Mouse (Mus musculus): ENCODE measurements around the gene 2010300C02Rik. TPM values are rescaled to one million over a fixed set of nuclear protein-coding genes. Genes with fewer than 3 reads are reported as not detected.

The 2010300C02Rik gene
- total RNA-seq (2021) = under 1 TPM; 0.94 to 0.98 TPM

GRCm38 (mm10) chr1:37719761-37720640 is at the start of gene 2010300C02Rik:
Gene 2010300C02Rik, minus strand, starts transcription at chr1:37720085.
- DNase-seq = peak; percentile 37 to 45
- intact Hi-C loops (cut with DNase I) = no loop called here

- no peak for DNase-seq
Observed at GRCm38 (mm10) chr1:37759407-37759806, 39.5 kb upstream of the 2010300C02Rik start.

GRCm38 (mm10) chr1:37744650-37745259 is 24.9 kb upstream of the 2010300C02Rik start:
- intact Hi-C loops (cut with DNase I) = no loop called here
- DNase-seq = no peak

More at GRCm38 (mm10) chr1:37759407-37759806, 39.5 kb upstream of the 2010300C02Rik start:
- intact Hi-C loops (cut with DNase I) = loop anchor here (5.0 kb wide), 1 partner anchor 82 kb away; no protein-coding TSS in a partner anchor

GRCm38 (mm10) chr1:37742602-37743270 is 22.9 kb upstream of the 2010300C02Rik start:
- no peak for DNase-seq
- intact Hi-C loops (cut with DNase I) = no loop called here

- DNase-seq = no peak
- intact Hi-C loops (cut with DNase I) = no loop called here
Observed at GRCm38 (mm10) chr1:37742126-37742525, 22.2 kb upstream of the 2010300C02Rik start.

- DNase-seq = no peak
- intact Hi-C loops (cut with DNase I) = no loop called here
Observed at GRCm38 (mm10) chr1:37740161-37740802, 20.4 kb upstream of the 2010300C02Rik start.

- no peak for DNase-seq
- intact Hi-C loops (cut with DNase I) = no loop called here
Observed at GRCm38 (mm10) chr1:37738895-37739294, 19.0 kb upstream of the 2010300C02Rik start.

GRCm38 (mm10) chr1:37737045-37737444 is 17.2 kb upstream of the 2010300C02Rik start:
- intact Hi-C loops (cut with DNase I) = no loop called here
- DNase-seq = no peak

GRCm38 (mm10) chr1:37735932-37736331 is 16.0 kb upstream of the 2010300C02Rik start:
- intact Hi-C loops (cut with DNase I) = no loop called here
- no peak for DNase-seq

- DNase-seq = no peak
- intact Hi-C loops (cut with DNase I) = no loop called here
Observed at GRCm38 (mm10) chr1:37734841-37735240, 15.0 kb upstream of the 2010300C02Rik start.

GRCm38 (mm10) chr1:37729353-37729752 is 9.5 kb upstream of the 2010300C02Rik start:
- no peak for DNase-seq

GRCm38 (mm10) chr1:37728053-37728452 is 8.2 kb upstream of the 2010300C02Rik start:
- intact Hi-C loops (cut with DNase I) = no loop called here
- no peak for DNase-seq

More at GRCm38 (mm10) chr1:37729353-37729752, 9.5 kb upstream of the 2010300C02Rik start:
- intact Hi-C loops (cut with DNase I) = no loop called here

- intact Hi-C loops (cut with DNase I) = no loop called here
- DNase-seq = no peak
Observed at GRCm38 (mm10) chr1:37727186-37727585, 7.3 kb upstream of the 2010300C02Rik start.

- no peak for DNase-seq
- intact Hi-C loops (cut with DNase I) = no loop called here
Observed at GRCm38 (mm10) chr1:37726426-37726825, 6.5 kb upstream of the 2010300C02Rik start.

- no peak for DNase-seq
- intact Hi-C loops (cut with DNase I) = no loop called here
Observed at GRCm38 (mm10) chr1:37725880-37726279, 6.0 kb upstream of the 2010300C02Rik start.

- intact Hi-C loops (cut with DNase I) = no loop called here
- no peak for DNase-seq
Observed at GRCm38 (mm10) chr1:37721092-37721491, 1.2 kb upstream of the 2010300C02Rik start.

GRCm38 (mm10) chr1:37719030-37719723 is 708 bp downstream of the 2010300C02Rik start:
- intact Hi-C loops (cut with DNase I) = no loop called here
- no peak for DNase-seq

- intact Hi-C loops (cut with DNase I) = no loop called here
- DNase-seq = no peak
Observed at GRCm38 (mm10) chr1:37718516-37718915, 1.4 kb downstream of the 2010300C02Rik start.

GRCm38 (mm10) chr1:37717415-37718195 is 2.3 kb downstream of the 2010300C02Rik start:
- intact Hi-C loops (cut with DNase I) = no loop called here
- no peak for DNase-seq
